In genomic region chr9:30480043-30480442, GRCm38 (mm10) we compare ENCODE assay signal across 13 mouse cellular contexts. TPM values are rescaled to one million over a fixed set of nuclear protein-coding genes. Genes with fewer than 3 reads are reported as not detected.
A peak's percentile ranks its signal among the peaks of the same experiment; 100 is the strongest.
DNase-seq lines count a peak whose midpoint lies in the region; ATAC-seq lines count a peak whose summit lies in the region.
"Had no signal": no experiment of that assay in that cellular context is flagged by ENCODE, and none has a peak within 500 bp of the region (broad histone marks: within the 10 kb centered on the region; RNA-seq: fewer than 3 reads in every experiment).

No protein-coding gene starts in this region.

- H3K4me2 ChIP-seq in embryonic facial prominence, embryonic 12.5 days (replicated peaks) = no peak overlapping the region
- no peak overlapping the region for H3K4me2 ChIP-seq in kidney, embryonic 15.5 days

- intact Hi-C loops in left cerebral cortex, postnatal 14 days (cut with DNase I) = loop anchor here (1.0 to 2.0 kb wide), 3 partner anchors 456 to 603 kb away; no protein-coding TSS in a partner anchor

- H3K9me3 ChIP-seq in embryonic facial prominence, embryonic 12.5 days = no peaks in the 10 kb centered on the region
- no peaks in the 10 kb centered on the region for H3K9me3 ChIP-seq in embryonic facial prominence, embryonic 10.5 days
- H3K9me3 ChIP-seq in kidney, embryonic 15.5 days (replicated peaks) = no peaks in the 10 kb centered on the region

- 47% methylated on average over 4 of the region's 4 CpGs for WGBS in embryonic facial prominence, embryonic 12.5 days
- WGBS in embryonic facial prominence, embryonic 10.5 days = 67% methylated on average over 4 of the region's 4 CpGs
- WGBS in kidney, embryonic 15.5 days = 47% methylated on average over 4 of the region's 4 CpGs

- H3K36me3 ChIP-seq in embryonic facial prominence, embryonic 12.5 days = no peaks in the 10 kb centered on the region
- no peaks in the 10 kb centered on the region for H3K36me3 ChIP-seq in embryonic facial prominence, embryonic 10.5 days (replicated peaks)
- no peaks in the 10 kb centered on the region for H3K36me3 ChIP-seq in kidney, embryonic 15.5 days

- H3K4me3 ChIP-seq in embryonic facial prominence, embryonic 12.5 days = no peak overlapping the region
- no peak overlapping the region for H3K4me3 ChIP-seq in embryonic facial prominence, embryonic 10.5 days
- H3K4me3 ChIP-seq in kidney, embryonic 15.5 days (replicated peaks) = no peak overlapping the region
- H3K4me3 ChIP-seq: erythroblast, embryonic 14.5 days; gastrocnemius, adult 2 months; layer of hippocampus, adult 2 months had no signal

- DNase-seq in embryonic facial prominence, embryonic 10.5 days (ENCODE audit: low spot score) = no peak
- DNase-seq in kidney, postnatal 14 days = peak; percentile 6
- DNase-seq in lung, adult 18-20 months = peak; percentile 6 to 11
- peak; percentile 15 to 49 for DNase-seq in lung, postnatal 4 days
- no peak for DNase-seq in layer of hippocampus, adult 9-11 months
- no peak for DNase-seq in left cerebral cortex, postnatal 14 days (ENCODE audit: low spot score in 2 of 2)

- H3K9ac ChIP-seq in embryonic facial prominence, embryonic 12.5 days = no peak overlapping the region
- no peak overlapping the region for H3K9ac ChIP-seq in kidney, embryonic 15.5 days
- H3K9ac ChIP-seq: liver, postnatal 0 days had no signal

- H3K27ac ChIP-seq in embryonic facial prominence, embryonic 12.5 days = no peak overlapping the region
- no peak overlapping the region for H3K27ac ChIP-seq in embryonic facial prominence, embryonic 10.5 days (replicated peaks)
- no peak overlapping the region for H3K27ac ChIP-seq in kidney, embryonic 15.5 days
- H3K27ac ChIP-seq: layer of hippocampus, adult 2 months had no signal

- no peaks in the 10 kb centered on the region for H3K27me3 ChIP-seq in embryonic facial prominence, embryonic 12.5 days
- H3K27me3 ChIP-seq in embryonic facial prominence, embryonic 10.5 days (replicated peaks; ENCODE audit: low read depth, poor library complexity, severe bottlenecking) = no peaks in the 10 kb centered on the region
- H3K27me3 ChIP-seq in kidney, embryonic 15.5 days = no peaks in the 10 kb centered on the region
- H3K27me3 ChIP-seq: CH12.LX had no signal

- 0 out of 2 replicates have a peak, but pooled peaks have one; percentile 31 for ATAC-seq in embryonic facial prominence, embryonic 12.5 days (ENCODE audit: insufficient number of reproducible peaks, insufficient read depth, low FRiP score, low TSS enrichment)
- no peak for ATAC-seq in kidney, embryonic 15.5 days (replicated peaks; ENCODE audit: low FRiP score)

- H3K4me1 ChIP-seq in embryonic facial prominence, embryonic 12.5 days = no peaks in the 10 kb centered on the region
- H3K4me1 ChIP-seq in embryonic facial prominence, embryonic 10.5 days = peaks cover 5% of the 10 kb centered on the region; the same call in 1 of the 2 replicates
- H3K4me1 ChIP-seq in kidney, embryonic 15.5 days = peaks cover 4% of the 10 kb centered on the region; the same call in 1 of the 2 replicates

RNA-seq across cellular contexts. Expression of gene Snx19, which starts 53.1 kb away (rescaled TPM):
- polyA plus RNA-seq in embryonic facial prominence, embryonic 12.5 days (2016; fragmentation: Nextera tagmentation; extraction: Ambion mirVana) = 25.1 and 25.2 TPM in 2 replicates
- 21.0 and 22.6 TPM in 2 replicates for polyA plus RNA-seq in embryonic facial prominence, embryonic 10.5 days (2016; fragmentation: Nextera tagmentation; extraction: Ambion mirVana)
- 18.9 and 20.0 TPM in 2 replicates for polyA plus RNA-seq in kidney, embryonic 15.5 days (2015; fragmentation: Nextera tagmentation; extraction: Ambion mirVana)
- total RNA-seq in left cerebral cortex, postnatal 14 days (2021) = 10 to 100 TPM; 38.4 to 38.5 TPM

Comparison
In these comparisons a context has a peak if more than half of its experiments do, and no peak if none do; other contexts are left out.
1. DNase-seq: peak in kidney, postnatal 14 days (single experiment), lung, adult 18-20 months (2 of 2) and lung, postnatal 4 days (2 of 2); none in embryonic facial prominence, embryonic 10.5 days (single experiment), layer of hippocampus, adult 9-11 months (single experiment) and left cerebral cortex, postnatal 14 days (0 of 2).